Mouse (Mus musculus) urinary bladder, adult 2 months (tissue): ENCODE data around the gene Elavl3. TPM values are rescaled to one million over a fixed set of nuclear protein-coding genes. Genes with fewer than 3 reads are reported as not detected.

Experiments used
- DNase-seq: peaks from one replicate; pipeline ENCODE4 v3.0.0; 2022; ENCODE audit warnings: low spot score
- polyA plus RNA-seq: library from polyadenylated mRNA; depleted of rRNA; stranded (reverse); fragments of >200 nt; gene quantifications from 2 replicates; pipeline ENCODE4 v1.2.3, GENCODE M21; 2012

Gene Elavl3
- polyA plus RNA-seq, 1 experiment, result 0.06 TPM

GRCm38 (mm10) chr9:22058011-22058424 lies 6.2 kb upstream of the Elavl3 start:
- no peak for DNase-seq

- no peak for DNase-seq
Observed at GRCm38 (mm10) chr9:22057031-22057517, 5.3 kb upstream of the Elavl3 start.

DNA sequence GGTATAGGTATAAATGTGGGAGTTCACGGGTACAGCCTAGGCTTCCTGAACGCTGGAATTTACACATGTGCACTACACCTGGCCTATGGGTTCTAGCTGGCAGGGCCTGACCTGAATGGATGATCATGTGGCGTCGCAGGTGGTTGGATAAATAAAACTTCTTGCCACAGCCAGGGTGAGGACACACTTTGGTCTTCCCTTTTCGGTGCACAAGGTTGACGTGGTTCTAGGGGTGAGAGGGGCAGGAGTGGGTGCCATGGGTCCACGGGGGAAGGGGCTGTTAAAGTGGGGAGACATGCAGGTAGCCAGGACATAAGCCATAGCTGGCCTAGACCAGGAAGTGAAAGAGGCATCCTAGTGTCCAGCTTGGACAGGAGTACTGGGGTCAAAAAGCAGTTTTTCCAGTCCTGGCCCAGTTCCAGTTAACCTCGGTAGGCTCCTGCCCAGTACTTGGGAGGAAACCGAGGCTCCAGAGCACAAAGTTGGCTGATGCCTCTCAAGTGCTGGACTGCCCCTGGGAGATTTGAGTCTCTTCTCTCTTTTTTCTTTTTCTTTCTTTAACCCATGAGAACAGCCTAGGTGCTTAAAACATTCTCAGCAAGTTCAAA lies 4.6 kb upstream of the Elavl3 start:
- no peak for DNase-seq

GRCm38 (mm10) chr9:22055713-22056112 lies 3.9 kb upstream of the Elavl3 start:
- no peak for DNase-seq

- DNase-seq, result no peak
Observed at GRCm38 (mm10) chr9:22054411-22055076, 2.7 kb upstream of the Elavl3 start.

GRCm38 (mm10) chr9:22053657-22054056 lies 1.8 kb upstream of the Elavl3 start:
- DNase-seq, result no peak

DNA sequence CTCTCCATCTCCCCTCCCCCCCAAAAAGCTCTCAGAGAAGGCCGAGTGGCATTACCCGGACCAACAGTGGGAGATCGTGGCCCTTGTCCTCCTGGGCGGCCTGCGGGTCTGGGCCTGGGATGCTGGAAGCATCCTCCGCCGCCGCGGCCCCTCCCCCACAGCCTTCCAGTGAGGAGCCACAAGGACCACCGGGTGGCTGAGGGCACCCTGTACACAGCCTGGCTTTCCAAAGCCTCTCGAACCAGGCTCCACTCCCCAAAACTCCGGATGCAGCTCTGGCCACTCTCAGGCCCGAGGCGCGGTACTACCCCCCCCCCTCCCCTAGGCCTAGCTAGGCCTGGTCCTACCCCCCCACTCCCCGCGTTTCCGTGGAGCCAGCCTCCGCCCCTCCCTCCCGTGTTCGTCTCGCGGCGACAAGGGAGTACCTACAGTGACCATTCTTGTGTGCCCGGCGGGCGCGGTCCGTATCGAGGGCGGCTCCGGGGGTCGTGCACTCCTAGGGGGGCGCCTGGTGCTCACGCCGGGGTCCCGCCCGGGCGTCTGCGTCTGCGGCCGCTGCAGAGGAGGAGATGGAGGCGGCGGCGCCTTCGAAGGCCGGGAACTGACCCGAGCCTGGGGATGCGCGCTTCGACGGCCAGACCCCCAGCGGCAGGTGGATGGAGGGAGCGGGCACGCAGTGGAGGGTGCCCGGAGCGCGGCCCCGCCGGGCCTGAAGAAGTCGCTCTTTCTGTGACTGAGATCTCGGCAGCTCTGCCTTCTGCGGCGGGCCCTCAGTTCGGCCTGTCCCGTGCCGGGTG lies 464 bp downstream of the Elavl3 start:
- no peak for DNase-seq

- no peak for DNase-seq
Observed at GRCm38 (mm10) chr9:22050351-22050889, 1.4 kb downstream of the Elavl3 start.

- no peak for DNase-seq
Observed at GRCm38 (mm10) chr9:22049721-22050270, 2.0 kb downstream of the Elavl3 start.

- DNase-seq, result no peak
Observed at GRCm38 (mm10) chr9:22049315-22049714, 2.5 kb downstream of the Elavl3 start.

GRCm38 (mm10) chr9:22047329-22047728 lies 4.5 kb downstream of the Elavl3 start:
- no peak for DNase-seq

DNA sequence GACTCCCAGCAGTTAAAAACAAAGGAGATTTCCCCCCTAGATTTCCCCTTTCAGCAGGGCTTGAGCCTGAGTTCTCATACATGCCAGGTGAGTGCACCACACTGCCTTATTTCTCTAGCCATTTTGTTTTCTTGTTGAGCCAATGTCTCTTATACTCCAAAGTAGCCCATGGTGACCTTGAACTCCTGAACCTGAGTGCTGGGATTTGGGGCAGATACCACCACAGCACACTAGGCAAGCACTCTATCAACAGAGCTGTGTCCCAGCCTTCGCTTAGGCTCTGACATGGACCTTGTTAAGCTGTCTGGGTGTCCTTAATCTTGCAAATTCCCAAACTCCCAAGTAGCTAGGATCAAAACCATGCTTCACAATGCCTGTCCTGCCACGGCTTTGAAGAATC lies 10.0 kb downstream of the Elavl3 start:
- DNase-seq, result no peak

DNA sequence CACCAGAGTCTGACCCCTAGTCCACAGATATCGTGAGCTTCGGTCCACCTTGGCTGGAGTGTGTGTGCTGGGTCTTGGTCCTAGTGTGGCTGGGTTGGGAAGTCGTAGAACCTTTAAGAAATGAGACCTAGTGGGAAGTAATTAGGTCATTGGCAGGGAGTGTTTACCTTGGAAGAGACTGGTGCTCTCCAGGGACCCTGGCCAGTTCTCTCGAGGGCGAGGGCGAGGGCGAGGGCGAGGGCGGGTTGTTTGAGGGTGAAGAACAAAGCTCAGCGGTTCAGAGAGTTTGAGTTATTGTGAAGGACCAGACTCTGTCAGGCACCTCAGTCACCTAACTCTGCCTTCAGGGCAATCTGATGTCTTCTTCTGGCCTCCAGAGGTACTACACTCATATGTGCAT lies 14.0 kb downstream of the Elavl3 start:
- DNase-seq, result no peak

GRCm38 (mm10) chr9:22035300-22036044 lies 16.4 kb downstream of the Elavl3 start:
- no peak for DNase-seq

DNA sequence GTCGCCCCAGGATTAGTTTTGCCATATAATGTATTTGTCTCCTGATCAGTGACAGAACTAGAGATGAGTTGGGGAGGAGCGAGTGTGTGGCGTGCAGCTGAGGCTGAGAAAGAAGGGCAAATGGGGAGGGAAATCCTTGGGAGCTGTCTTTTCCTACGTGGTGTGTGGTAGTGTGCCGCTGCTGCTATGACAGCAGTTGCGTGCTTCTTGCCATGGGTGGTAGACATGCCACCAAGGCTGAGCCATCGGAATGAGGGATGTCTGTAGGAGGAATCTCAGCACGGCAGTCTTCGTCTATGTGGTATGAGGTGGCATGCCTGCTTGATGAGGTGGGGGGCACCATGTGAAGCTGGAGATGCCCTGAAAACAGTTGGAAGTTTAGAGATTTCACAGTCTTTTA lies 21.4 kb downstream of the Elavl3 start:
- no peak for DNase-seq

- DNase-seq, result no peak
Observed at GRCm38 (mm10) chr9:22028467-22028866, 23.4 kb downstream of the Elavl3 start.

DNA sequence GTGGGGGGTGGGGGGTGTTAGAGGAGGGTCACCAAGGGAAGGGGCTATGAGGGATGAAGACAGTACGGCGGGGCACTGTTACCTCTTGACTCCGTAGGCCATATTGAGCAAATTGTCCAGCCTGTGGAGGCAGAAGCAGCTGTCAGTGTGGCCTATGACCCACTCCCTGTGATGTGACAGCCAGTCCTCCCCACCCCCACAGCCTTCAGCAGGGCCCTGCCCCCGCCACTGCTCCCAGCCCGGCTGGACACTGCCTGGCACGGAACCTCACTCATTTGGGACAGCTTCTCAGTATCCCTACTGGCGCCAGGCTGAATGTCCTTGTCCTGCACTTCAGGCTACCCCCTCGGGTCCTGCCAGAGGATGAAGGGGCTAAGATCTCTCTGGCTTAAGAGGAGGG lies 27.2 kb downstream of the Elavl3 start:
- DNase-seq, result no peak

GRCm38 (mm10) chr9:22017208-22017825 lies 34.5 kb downstream of the Elavl3 start:
- no peak for DNase-seq

DNA sequence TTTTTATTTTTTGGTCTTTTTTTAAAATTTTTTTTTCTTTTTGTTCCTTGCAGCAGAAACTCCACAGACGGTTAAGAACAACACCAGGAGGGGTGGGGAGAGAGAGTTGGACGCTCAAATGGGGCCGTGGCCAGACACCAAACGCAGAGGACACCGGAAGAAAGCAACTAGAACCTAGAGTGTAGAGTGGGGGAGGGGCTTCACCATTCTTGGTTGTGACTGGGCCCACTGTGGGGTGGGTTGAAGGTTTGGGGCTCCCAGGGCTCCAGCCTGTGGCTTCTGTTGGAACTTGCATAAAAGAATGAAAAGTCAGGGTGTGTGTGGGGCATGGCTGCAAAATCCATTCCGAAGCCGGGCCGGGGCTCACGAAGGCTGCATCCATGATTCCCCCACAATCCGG lies 35.6 kb downstream of the Elavl3 start:
- no peak for DNase-seq

GRCm38 (mm10) chr9:22012731-22013130 lies 39.1 kb downstream of the Elavl3 start:
- DNase-seq, result no peak

GRCm38 (mm10) chr9:22011055-22011454 lies 40.8 kb downstream of the Elavl3 start:
- no peak for DNase-seq
